Mouse (Mus musculus): ENCODE data around the gene Irs1. TPM values are rescaled to one million over a fixed set of nuclear protein-coding genes. Genes with fewer than 3 reads are reported as not detected.

Irs1 gene
- polyA plus RNA-seq, 1 experiment from 2014 or later: 4.3 TPM

- no peak for ATAC-seq (ENCODE audit: low FRiP score, low TSS enrichment)
- peaks cover 12% of the 10 kb centered on the region; the same call in 1 of the 2 replicates for H3K36me3 ChIP-seq (ENCODE audit: insufficient read depth, low read length)
- no peak overlapping the region for H3K4me2 ChIP-seq (replicated peaks; ENCODE audit: low read depth, low read length)
- no peak overlapping the region for H3K4me3 ChIP-seq (ENCODE audit: low read length)
- WGBS: 63% methylated on average over 4 of the region's 4 CpGs
- H3K9me3 ChIP-seq (ENCODE audit: low read length): no peaks in the 10 kb centered on the region
- H3K4me1 ChIP-seq (ENCODE audit: insufficient read depth, low read length): no peaks in the 10 kb centered on the region
- H3K27ac ChIP-seq (ENCODE audit: low read length): no peak overlapping the region
- no peak overlapping the region for H3K9ac ChIP-seq (replicated peaks; ENCODE audit: low read length)
- no peaks in the 10 kb centered on the region for H3K27me3 ChIP-seq (ENCODE audit: insufficient read depth, low read length)
Observed at GRCm38 (mm10) chr1:82238245-82238644, 53.0 kb downstream of the Irs1 start.

- no peak overlapping the region for H3K4me2 ChIP-seq (replicated peaks; ENCODE audit: low read depth, low read length)
- no peaks in the 10 kb centered on the region for H3K27me3 ChIP-seq (ENCODE audit: insufficient read depth, low read length)
- H3K9ac ChIP-seq (replicated peaks; ENCODE audit: low read length): no peak overlapping the region
- no peak for ATAC-seq (ENCODE audit: low FRiP score, low TSS enrichment)
- H3K4me3 ChIP-seq (ENCODE audit: low read length): no peak overlapping the region
- WGBS: 68% methylated on average over 3 of the region's 3 CpGs
- H3K36me3 ChIP-seq (ENCODE audit: insufficient read depth, low read length): peaks cover 12% of the 10 kb centered on the region; the same call in 1 of the 2 replicates
- no peak overlapping the region for H3K27ac ChIP-seq (ENCODE audit: low read length)
- H3K9me3 ChIP-seq (ENCODE audit: low read length): no peaks in the 10 kb centered on the region
- H3K4me1 ChIP-seq (ENCODE audit: insufficient read depth, low read length): no peaks in the 10 kb centered on the region
Observed at GRCm38 (mm10) chr1:82235455-82236104, 55.6 kb downstream of the Irs1 start.

GRCm38 (mm10) chr1:82234616-82235015 is 56.6 kb downstream of the Irs1 start:
- no peaks in the 10 kb centered on the region for H3K4me1 ChIP-seq (ENCODE audit: insufficient read depth, low read length)
- H3K9me3 ChIP-seq (ENCODE audit: low read length): no peaks in the 10 kb centered on the region
- WGBS: 89% methylated on average over 3 of the region's 3 CpGs
- H3K4me2 ChIP-seq (replicated peaks; ENCODE audit: low read depth, low read length): no peak overlapping the region
- H3K9ac ChIP-seq (replicated peaks; ENCODE audit: low read length): no peak overlapping the region
- no peak overlapping the region for H3K4me3 ChIP-seq (ENCODE audit: low read length)
- H3K27me3 ChIP-seq (ENCODE audit: insufficient read depth, low read length): no peaks in the 10 kb centered on the region
- no peak overlapping the region for H3K27ac ChIP-seq (ENCODE audit: low read length)
- no peak for ATAC-seq (ENCODE audit: low FRiP score, low TSS enrichment)
- H3K36me3 ChIP-seq (ENCODE audit: insufficient read depth, low read length): peaks cover 12% of the 10 kb centered on the region; the same call in 1 of the 2 replicates

- Histone ChIP-seq H3K4me1 (ENCODE audit: insufficient read depth, low read length) (no peaks in the 10 kb centered on the region), H3K9ac (replicated peaks; ENCODE audit: low read length) (no peak within 1 kb of the TSS), H3K4me3 (ENCODE audit: low read length) (no peak within 1 kb of the TSS), H3K36me3 (ENCODE audit: insufficient read depth, low read length) (peaks cover 12% of the 10 kb centered on the region; the same call in 1 of the 2 replicates), H3K9me3 (ENCODE audit: low read length) (no peaks in the 10 kb centered on the region), H3K27ac (ENCODE audit: low read length) (no peak within 1 kb of the TSS), H3K27me3 (ENCODE audit: insufficient read depth, low read length) (no peaks in the 10 kb centered on the region), H3K4me2 (replicated peaks; ENCODE audit: low read depth, low read length) (no peak within 1 kb of the TSS)
- no peak for ATAC-seq (ENCODE audit: low FRiP score, low TSS enrichment)
- 93% methylated on average over 3 of the region's 3 CpGs for WGBS
Observed at GRCm38 (mm10) chr1:82232812-82233211, 58.4 kb downstream of the Irs1 start, which contains the start of gene Gm9747. Gm9747 (plus strand) TSS chr1:82233112.

GRCm38 (mm10) chr1:82228841-82229240 is 62.4 kb downstream of the Irs1 start:
- Histone ChIP-seq H3K36me3 (ENCODE audit: insufficient read depth, low read length) (0 out of 2 replicates have a peak, but pooled peaks cover 5% of the 10 kb centered on the region), H3K4me3 (ENCODE audit: low read length) (no peak overlapping the region), H3K9me3 (ENCODE audit: low read length) (no peaks in the 10 kb centered on the region), H3K4me1 (ENCODE audit: insufficient read depth, low read length) (no peaks in the 10 kb centered on the region), H3K27ac (ENCODE audit: low read length) (no peak overlapping the region), H3K4me2 (replicated peaks; ENCODE audit: low read depth, low read length) (no peak overlapping the region), H3K9ac (replicated peaks; ENCODE audit: low read length) (no peak overlapping the region), H3K27me3 (ENCODE audit: insufficient read depth, low read length) (no peaks in the 10 kb centered on the region)
- ATAC-seq (ENCODE audit: low FRiP score, low TSS enrichment): no peak

DNA sequence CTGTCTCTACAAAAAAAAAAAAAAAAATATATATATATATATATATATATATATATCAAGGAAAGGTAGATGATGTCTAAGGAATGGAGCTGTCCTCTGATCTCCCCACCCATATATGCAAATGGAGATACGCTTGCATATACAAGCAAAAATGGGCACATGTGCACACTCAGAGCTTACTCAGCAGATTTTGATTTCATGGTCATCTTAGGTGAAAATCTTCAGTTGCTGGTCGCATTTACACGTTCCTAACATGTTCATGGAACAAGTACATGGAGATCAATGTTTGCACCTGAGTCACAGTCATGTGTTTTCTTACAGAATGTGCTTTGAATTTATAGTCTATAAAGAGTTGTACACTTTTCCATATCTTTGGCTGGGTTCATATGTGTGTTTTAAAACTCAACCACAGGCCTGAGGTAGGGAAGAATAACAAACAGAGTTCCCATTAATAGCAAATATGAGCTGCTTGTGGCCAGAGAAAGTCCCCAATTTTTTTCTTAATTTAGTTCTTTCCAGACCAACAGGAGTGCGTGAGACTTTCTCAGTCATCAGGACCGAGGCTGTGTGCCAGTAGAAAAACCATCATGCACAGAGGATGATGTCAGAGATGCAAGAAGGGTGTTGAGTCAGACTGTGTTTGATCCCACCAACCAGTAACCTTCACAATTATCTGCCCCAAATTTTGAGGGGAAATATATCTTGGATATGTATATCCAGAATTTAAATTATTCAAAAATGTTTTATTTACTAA is 68.0 kb downstream of the Irs1 start:
- Histone ChIP-seq H3K4me3 (ENCODE audit: low read length) (no peak overlapping the region), H3K36me3 (ENCODE audit: insufficient read depth, low read length) (no peaks in the 10 kb centered on the region), H3K9me3 (ENCODE audit: low read length) (no peaks in the 10 kb centered on the region), H3K4me1 (ENCODE audit: insufficient read depth, low read length) (no peaks in the 10 kb centered on the region), H3K27ac (ENCODE audit: low read length) (no peak overlapping the region), H3K27me3 (ENCODE audit: insufficient read depth, low read length) (no peaks in the 10 kb centered on the region), H3K9ac (replicated peaks; ENCODE audit: low read length) (no peak overlapping the region), H3K4me2 (replicated peaks; ENCODE audit: low read depth, low read length) (no peak overlapping the region)
- 89% methylated on average over 5 of the region's 5 CpGs for WGBS
- no peak for ATAC-seq (ENCODE audit: low FRiP score, low TSS enrichment)

DNA sequence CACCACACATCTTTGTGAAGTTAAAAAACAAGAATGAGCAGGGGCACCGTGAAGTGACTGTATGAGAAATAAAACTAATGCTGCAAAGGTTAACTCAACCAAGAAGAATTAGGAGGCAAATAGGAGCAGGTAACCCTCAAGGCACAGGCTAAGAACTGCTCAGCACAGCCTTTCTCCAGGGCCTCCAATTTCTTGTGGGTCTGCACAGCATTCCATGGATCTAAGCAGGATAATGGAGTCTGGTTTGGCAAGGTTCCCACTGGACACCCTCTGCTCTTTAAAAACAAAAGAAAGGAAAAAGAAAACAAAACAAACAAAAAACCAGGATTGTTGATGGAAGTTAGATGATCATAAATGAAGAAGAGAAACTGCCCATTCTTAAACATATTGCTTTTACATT is 69.8 kb downstream of the Irs1 start:
- H3K36me3 ChIP-seq (ENCODE audit: insufficient read depth, low read length): no peaks in the 10 kb centered on the region
- ATAC-seq (ENCODE audit: low FRiP score, low TSS enrichment): no peak
- H3K27me3 ChIP-seq (ENCODE audit: insufficient read depth, low read length): no peaks in the 10 kb centered on the region
- H3K4me2 ChIP-seq (replicated peaks; ENCODE audit: low read depth, low read length): no peak overlapping the region
- WGBS: 52% methylated on average over 1 of the region's 1 CpGs
- no peaks in the 10 kb centered on the region for H3K9me3 ChIP-seq (ENCODE audit: low read length)
- H3K4me1 ChIP-seq (ENCODE audit: insufficient read depth, low read length): no peaks in the 10 kb centered on the region
- no peak overlapping the region for H3K27ac ChIP-seq (ENCODE audit: low read length)
- H3K4me3 ChIP-seq (ENCODE audit: low read length): no peak overlapping the region
- no peak overlapping the region for H3K9ac ChIP-seq (replicated peaks; ENCODE audit: low read length)

GRCm38 (mm10) chr1:82220673-82221396 is 70.4 kb downstream of the Irs1 start:
- Histone ChIP-seq H3K27ac (ENCODE audit: low read length) (no peak overlapping the region), H3K36me3 (ENCODE audit: insufficient read depth, low read length) (no peaks in the 10 kb centered on the region), H3K9me3 (ENCODE audit: low read length) (no peaks in the 10 kb centered on the region), H3K4me3 (ENCODE audit: low read length) (no peak overlapping the region), H3K4me2 (replicated peaks; ENCODE audit: low read depth, low read length) (no peak overlapping the region), H3K4me1 (ENCODE audit: insufficient read depth, low read length) (no peaks in the 10 kb centered on the region), H3K9ac (replicated peaks; ENCODE audit: low read length) (no peak overlapping the region), H3K27me3 (ENCODE audit: insufficient read depth, low read length) (no peaks in the 10 kb centered on the region)
- ATAC-seq (ENCODE audit: low FRiP score, low TSS enrichment): no peak
- 62% methylated on average over 12 of the region's 12 CpGs for WGBS

- Histone ChIP-seq H3K4me3 (ENCODE audit: low read length) (no peak overlapping the region), H3K9me3 (ENCODE audit: low read length) (no peaks in the 10 kb centered on the region), H3K27me3 (ENCODE audit: insufficient read depth, low read length) (no peaks in the 10 kb centered on the region), H3K9ac (replicated peaks; ENCODE audit: low read length) (no peak overlapping the region), H3K27ac (ENCODE audit: low read length) (no peak overlapping the region), H3K4me2 (replicated peaks; ENCODE audit: low read depth, low read length) (no peak overlapping the region), H3K36me3 (ENCODE audit: insufficient read depth, low read length) (no peaks in the 10 kb centered on the region), H3K4me1 (ENCODE audit: insufficient read depth, low read length) (peaks cover 11% of the 10 kb centered on the region; the same call in 1 of the 2 replicates)
- 84% methylated on average over 5 of the region's 5 CpGs for WGBS
- no peak for ATAC-seq (ENCODE audit: low FRiP score, low TSS enrichment)
Observed at GRCm38 (mm10) chr1:82207511-82207910, 83.7 kb downstream of the Irs1 start.
